In genomic region chr10:58600151-58600550, GRCm38 (mm10) we compare ENCODE assay signal across 8 mouse cellular contexts.
"Had no signal": no experiment of that assay in that cellular context is flagged by ENCODE, and none has a peak within 500 bp of the region (broad histone marks: within the 10 kb centered on the region; RNA-seq: fewer than 3 reads in every experiment).

No protein-coding gene starts in this region.

- H3K9ac ChIP-seq: limb, embryonic 15.5 days; liver, embryonic 14.5 days; midbrain, embryonic 12.5 days had no signal

- H3K27me3 ChIP-seq: limb, embryonic 15.5 days; midbrain, embryonic 12.5 days had no signal

- H3K4me3 ChIP-seq: left cerebral cortex, adult 2 months; limb, embryonic 15.5 days; midbrain, embryonic 12.5 days had no signal

- H3K4me2 ChIP-seq: limb, embryonic 15.5 days; midbrain, embryonic 12.5 days had no signal

- DNase-seq: kidney, postnatal 25 days; lung, adult 18-20 months; thymus, adult 18-20 months; thymus, postnatal 14 days had no signal

- H3K36me3 ChIP-seq: midbrain, embryonic 12.5 days had no signal

- H3K9me3 ChIP-seq: limb, embryonic 15.5 days; midbrain, embryonic 12.5 days had no signal

- H3K27ac ChIP-seq: left cerebral cortex, adult 2 months; liver, embryonic 14.5 days; midbrain, embryonic 12.5 days had no signal
